Mouse (Mus musculus) heart, embryonic 14.5 days (tissue): ENCODE data around the gene Pygl. TPM values are rescaled to one million over a fixed set of nuclear protein-coding genes. Genes with fewer than 3 reads are reported as not detected.
A peak's percentile ranks its signal among the peaks of the same experiment; 100 is the strongest.

Experiments used
- ATAC-seq: fragments of 200-750 bp; cut with Nextera tagmentation; 2 replicates; pipeline ENCODE4 v1.8.0; 2017; ENCODE audit warnings: low read depth, moderate TSS enrichment; ENCODE audit not compliant: insufficient number of reproducible peaks, insufficient read depth, low FRiP score
- H3K27ac ChIP-seq, 2 experiments: fragments of 200-500 bp in 1 of 2; fragments of 300-500 bp in 1 of 2; sonication (generic) in 1 of 2; replicated peaks in 1 of 2; 2 replicates each; pipeline ENCODE4 v1.5.1; 2012 to 2014; ENCODE audit warnings: low read depth in 2 of 2, low read length in 2 of 2, control low read depth in 1 of 2, mild to moderate bottlenecking in 1 of 2, mixed read lengths in 1 of 2; ENCODE audit not compliant: control insufficient read depth in 1 of 2, insufficient read depth in 1 of 2
- H3K27me3 ChIP-seq: fragments of 300-500 bp; sonication (generic); 2 replicates; pipeline ENCODE4 v1.6.1; 2014; ENCODE audit warnings: mild to moderate bottlenecking, low read length, control low read depth; ENCODE audit not compliant: control insufficient read depth, insufficient read depth
- H3K36me3 ChIP-seq: fragments of 300-500 bp; sonication (generic); 2 replicates; pipeline ENCODE4 v1.6.1; 2014; ENCODE audit warnings: mild to moderate bottlenecking, control low read depth, low read length, mixed read lengths; ENCODE audit not compliant: control insufficient read depth, insufficient read depth
- H3K4me1 ChIP-seq, 2 experiments: fragments of 200-500 bp in 1 of 2; fragments of 300-500 bp in 1 of 2; sonication (generic) in 1 of 2; 2 replicates each; pipeline ENCODE4 v1.6.1; 2012 to 2014; ENCODE audit warnings: low read length in 2 of 2, control low read depth in 1 of 2, mixed read lengths in 1 of 2; ENCODE audit not compliant: control insufficient read depth in 2 of 2, insufficient read depth in 2 of 2
- H3K4me2 ChIP-seq: fragments of 300-500 bp; sonication (generic); 2 replicates; pipeline ENCODE4 v1.6.1; 2014; ENCODE audit warnings: mild to moderate bottlenecking, low read length
- H3K4me3 ChIP-seq, 2 experiments: fragments of 200-500 bp in 1 of 2; fragments of 300-500 bp in 1 of 2; sonication (generic) in 1 of 2; 2 replicates each; pipeline ENCODE4 v1.5.1; 2012 to 2014; ENCODE audit warnings: low read length in 2 of 2, mild to moderate bottlenecking in 2 of 2, control low read depth in 1 of 2, low read depth in 1 of 2, moderate library complexity in 1 of 2; ENCODE audit not compliant: control insufficient read depth in 1 of 2, insufficient read depth in 1 of 2
- H3K9ac ChIP-seq: fragments of 300-500 bp; sonication (generic); 2 replicates; pipeline ENCODE4 v1.6.1; 2014; ENCODE audit warnings: mild to moderate bottlenecking, low read length
- H3K9me3 ChIP-seq: fragments of 300-500 bp; sonication (generic); 2 replicates; pipeline ENCODE4 v1.6.1; 2016; ENCODE audit warnings: low read length, control low read depth; ENCODE audit not compliant: control insufficient read depth
- WGBS: fragments of 180-500 bp; shearing (Covaris S2); extraction: QIAGEN DNeasy Blood & Tissue Kit; methylation state at CpG from one replicate; pipeline ENCODE4 v1.1.7; 2014; 5-methylcytosine and 5-hydroxymethylcytosine counted together
- polyA plus RNA-seq: library from polyadenylated mRNA; unstranded; fragments of >200 nt; fragmentation: Nextera tagmentation; extraction: Ambion mirVana; gene quantifications from 2 replicates; pipeline ENCODE4 v1.2.1, GENCODE M21; 2014

Gene Pygl
- polyA plus RNA-seq, result 37.4 and 41.4 TPM in 2 replicates

GRCm38 (mm10) chr12:70231294-70231693 is at the start of gene Pygl:
Gene Pygl, minus strand, starts transcription at chr12:70231488.
- no peak within 1 kb of the TSS for H3K4me2 ChIP-seq

GRCm38 (mm10) chr12:70280930-70281329 is 49.6 kb upstream of the Pygl start:
- Histone ChIP-seq H3K9ac (no peak overlapping the region), H3K36me3 (no peaks in the 10 kb centered on the region), H3K27me3 (no peaks in the 10 kb centered on the region), H3K9me3 (no peaks in the 10 kb centered on the region), H3K4me1 (peaks cover 3 to 8% of the 10 kb centered on the region in 2 experiments), H3K27ac (no peak overlapping the region), H3K4me3 (no peak overlapping the region), H3K4me2 (no peak overlapping the region)
- no peak for ATAC-seq
- 86% methylated on average over 2 of the region's 2 CpGs for WGBS

More at GRCm38 (mm10) chr12:70231294-70231693, at the start of gene Pygl:
- Histone ChIP-seq H3K4me1 (peaks cover 16 to 23% of the 10 kb centered on the region in 2 experiments), H3K27me3 (no peaks in the 10 kb centered on the region), H3K27ac (peak within 1 kb of the TSS in 1 of 2 experiments; percentile 28; a peak in 1 of 4 replicates), H3K9me3 (no peaks in the 10 kb centered on the region), H3K4me3 (no peak within 1 kb of the TSS), H3K36me3 (no peaks in the 10 kb centered on the region), H3K9ac (no peak within 1 kb of the TSS)
- WGBS, result 79% methylated on average over 2 of the region's 2 CpGs
- no peak for ATAC-seq

- no peak overlapping the region for H3K4me2 ChIP-seq
- ATAC-seq, result no peak
- no peak overlapping the region for H3K27ac ChIP-seq
- 82% methylated on average over 10 of the region's 10 CpGs for WGBS
- no peaks in the 10 kb centered on the region for H3K36me3 ChIP-seq
- H3K4me3 ChIP-seq, result no peak overlapping the region
- no peak overlapping the region for H3K9ac ChIP-seq
- no peaks in the 10 kb centered on the region for H3K9me3 ChIP-seq
- peaks cover 8 to 10% of the 10 kb centered on the region in 2 experiments for H3K4me1 ChIP-seq
- H3K27me3 ChIP-seq, result no peaks in the 10 kb centered on the region
Observed at GRCm38 (mm10) chr12:70280381-70280780, 49.1 kb upstream of the Pygl start.

- no peak overlapping the region for H3K27ac ChIP-seq
- no peak for ATAC-seq
- 63% methylated on average over 12 of the region's 12 CpGs for WGBS
Observed at GRCm38 (mm10) chr12:70277071-70277939, 46.0 kb upstream of the Pygl start.

GRCm38 (mm10) chr12:70269724-70270123 is 38.4 kb upstream of the Pygl start:
- H3K4me1 ChIP-seq, result peaks cover 7 to 21% of the 10 kb centered on the region in 2 experiments
- H3K27me3 ChIP-seq, result no peaks in the 10 kb centered on the region
- H3K4me3 ChIP-seq, result no peak overlapping the region
- WGBS, result 70% methylated on average over 6 of the region's 6 CpGs
- ATAC-seq, result no peak
- H3K9ac ChIP-seq, result no peak overlapping the region
- H3K36me3 ChIP-seq, result no peaks in the 10 kb centered on the region
- no peaks in the 10 kb centered on the region for H3K9me3 ChIP-seq
- H3K4me2 ChIP-seq, result no peak overlapping the region
- H3K27ac ChIP-seq, result no peak overlapping the region

More at GRCm38 (mm10) chr12:70277071-70277939, 46.0 kb upstream of the Pygl start:
- no peaks in the 10 kb centered on the region for H3K27me3 ChIP-seq
- no peaks in the 10 kb centered on the region for H3K36me3 ChIP-seq
- no peak overlapping the region for H3K4me2 ChIP-seq
- H3K9me3 ChIP-seq, result no peaks in the 10 kb centered on the region
- no peak overlapping the region for H3K9ac ChIP-seq
- no peak overlapping the region for H3K4me3 ChIP-seq
- H3K4me1 ChIP-seq, result peaks cover 8 to 10% of the 10 kb centered on the region in 2 experiments

GRCm38 (mm10) chr12:70267314-70267713 is 36.0 kb upstream of the Pygl start:
- no peak overlapping the region for H3K9ac ChIP-seq
- peak overlapping the region; percentile 61 to 71; a peak in 1 of 4 replicates for H3K27ac ChIP-seq
- H3K4me3 ChIP-seq, result no peak overlapping the region
- 73% methylated on average over 9 of the region's 9 CpGs for WGBS
- H3K27me3 ChIP-seq, result no peaks in the 10 kb centered on the region
- H3K9me3 ChIP-seq, result no peaks in the 10 kb centered on the region
- no peaks in the 10 kb centered on the region for H3K36me3 ChIP-seq
- ATAC-seq, result no peak
- peaks cover 7 to 21% of the 10 kb centered on the region in 2 experiments for H3K4me1 ChIP-seq
- no peak overlapping the region for H3K4me2 ChIP-seq

- 10% methylated on average over 8 of the region's 8 CpGs for WGBS
- Histone ChIP-seq H3K9ac (peak overlapping the region; percentile 26; the same call in 1 of the 2 replicates), H3K9me3 (no peaks in the 10 kb centered on the region), H3K4me2 (peak overlapping the region; percentile 49), H3K4me1 (peaks cover 7 to 21% of the 10 kb centered on the region in 2 experiments), H3K27ac (peak overlapping the region; percentile 61 to 71), H3K36me3 (no peaks in the 10 kb centered on the region), H3K4me3 (no peak overlapping the region), H3K27me3 (no peaks in the 10 kb centered on the region)
- ATAC-seq, result peak; percentile 81
Observed at GRCm38 (mm10) chr12:70266494-70266931, 35.2 kb upstream of the Pygl start.
